Mouse (Mus musculus) adrenal gland (tissue): ENCODE measurements around the gene Erg.

Source experiments
- intact Hi-C: fragments of 180-260 bp; cut with DNase I; formaldehyde crosslinking; loops from one replicate; pipeline ENCODE4 v1.15.1; 2025

Gene Erg

GRCm38 (mm10) chr16:95356962-95357955, 229.1 kb downstream of the Erg start:
- intact Hi-C loops, result no loop called here

- intact Hi-C loops, result no loop called here
These were observed 232.6 kb downstream of the Erg start for GRCm38 (mm10) chr16:95353838-95354237.

- intact Hi-C loops, result no loop called here
These were observed 234.1 kb downstream of the Erg start for GRCm38 (mm10) chr16:95352266-95352665.

- intact Hi-C loops, result loop anchor here (2.0 kb wide), 1 partner anchor 220 kb away; no protein-coding TSS in a partner anchor
These were observed 235.9 kb downstream of the Erg start for GRCm38 (mm10) chr16:95350499-95350898.

GRCm38 (mm10) chr16:95349745-95350144, 236.6 kb downstream of the Erg start:
- intact Hi-C loops, result loop anchor here (2.0 to 5.0 kb wide), 3 partner anchors 221 to 562 kb away; no protein-coding TSS in a partner anchor

GRCm38 (mm10) chr16:95349344-95349743, 237.0 kb downstream of the Erg start:
- intact Hi-C loops, result loop anchor here (5.0 kb wide), 2 partner anchors 532 to 562 kb away; no protein-coding TSS in a partner anchor

- intact Hi-C loops, result loop anchor here (5.0 kb wide), 2 partner anchors 531 to 561 kb away; no protein-coding TSS in a partner anchor
These were observed 237.8 kb downstream of the Erg start for GRCm38 (mm10) chr16:95348555-95348954.

GRCm38 (mm10) chr16:95347202-95347601, 239.2 kb downstream of the Erg start:
- intact Hi-C loops, result loop anchor here (5.0 kb wide), 2 partner anchors 530 to 560 kb away; no protein-coding TSS in a partner anchor

- intact Hi-C loops, result loop anchor here (5.0 kb wide), 2 partner anchors 529 to 559 kb away; no protein-coding TSS in a partner anchor
These were observed 240.5 kb downstream of the Erg start for GRCm38 (mm10) chr16:95345882-95346281.

- intact Hi-C loops, result loop anchor here (5.0 kb wide), 2 partner anchors 528 to 558 kb away; no protein-coding TSS in a partner anchor
These were observed 241.4 kb downstream of the Erg start for GRCm38 (mm10) chr16:95344961-95345360.

GRCm38 (mm10) chr16:95342030-95342429, 244.4 kb downstream of the Erg start:
- intact Hi-C loops, result no loop called here

GRCm38 (mm10) chr16:95340885-95341791, 245.3 kb downstream of the Erg start:
- intact Hi-C loops, result loop anchor here (2.0 kb wide), 1 partner anchor 144 kb away; no protein-coding TSS in a partner anchor

- intact Hi-C loops, result no loop called here
These were observed 254.2 kb downstream of the Erg start for GRCm38 (mm10) chr16:95332159-95332558.

- intact Hi-C loops, result no loop called here
These were observed 264.3 kb downstream of the Erg start for GRCm38 (mm10) chr16:95321945-95322625.
